Mouse (Mus musculus) neutrophil, adult 5-6 weeks (primary cell): ENCODE measurements around the gene Klhl20. TPM values are rescaled to one million over a fixed set of nuclear protein-coding genes. Genes with fewer than 3 reads are reported as not detected.

Experiments used
- ATAC-seq: fragments of 151-379, 151-347 bp; 2 replicates; pipeline ENCODE4 v1.8.0; 2017; ENCODE audit warnings: mild to moderate bottlenecking, moderate TSS enrichment; ENCODE audit not compliant: insufficient number of reproducible peaks, poor library complexity, low FRiP score, severe bottlenecking; ENCODE audit errors: extremely low read depth
- total RNA-seq: library from RNA; stranded (forward); fragments of 200-1000 nt; gene quantifications from 2 replicates; pipeline ENCODE4 v1.2.3, GENCODE M21; 2017

Gene Klhl20
- total RNA-seq, 1 experiment from 2014 or later = 32.0 TPM

DNA sequence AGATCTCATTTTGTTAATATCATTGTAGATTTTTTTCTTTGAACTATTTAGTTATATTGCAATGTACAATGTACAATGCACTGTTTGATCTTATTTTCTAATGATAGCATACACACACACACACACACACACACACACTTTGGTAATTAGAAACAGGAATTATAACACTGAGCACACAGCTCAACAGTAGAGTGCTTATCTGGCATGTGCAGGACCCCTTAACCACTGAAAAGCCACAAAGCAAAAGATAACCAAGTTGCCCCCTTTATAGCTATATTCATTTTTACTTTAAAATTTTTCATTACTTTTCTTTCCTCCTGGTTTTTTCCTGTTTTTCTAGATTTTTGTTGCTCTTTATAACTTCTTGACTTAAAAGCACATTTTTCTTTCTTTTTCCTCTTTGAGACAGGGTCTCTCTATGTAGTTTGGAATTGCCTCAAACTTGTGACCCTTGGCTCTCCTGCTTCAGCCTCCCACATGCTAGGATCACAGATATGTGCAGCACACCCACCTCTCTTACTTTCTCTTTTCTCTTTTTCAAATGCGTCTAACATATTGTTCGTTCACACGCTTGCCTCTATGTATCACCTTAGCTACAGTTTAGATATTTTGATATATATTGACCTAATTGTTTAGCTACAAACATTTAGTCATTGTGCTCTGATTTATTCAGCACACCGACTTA lies 31.4 kb downstream of the Klhl20 start:
- ATAC-seq = no peak

DNA sequence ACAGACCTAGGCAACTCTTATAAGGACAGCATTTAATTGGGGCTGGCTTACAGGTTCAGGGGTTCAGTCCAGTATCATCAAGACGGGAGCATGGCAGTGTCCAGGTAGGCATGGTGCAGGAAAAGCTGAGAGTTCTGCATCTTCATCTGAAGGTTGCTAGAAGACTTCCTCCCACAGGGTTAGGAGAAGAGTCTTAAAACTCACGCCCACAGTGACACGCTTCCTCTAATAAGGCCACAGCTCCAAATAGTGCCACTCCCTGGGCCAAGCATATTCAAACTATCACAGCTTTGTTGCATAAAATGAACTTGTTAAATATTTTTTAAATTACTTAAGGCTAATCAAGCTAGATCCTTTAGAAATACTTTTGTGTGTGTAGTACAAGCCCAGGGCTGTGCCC lies 54.1 kb downstream of the Klhl20 start:
- ATAC-seq = no peak

GRCm38 (mm10) chr1:161076238-161076637 lies 55.1 kb downstream of the Klhl20 start:
- 0 out of 2 replicates have a peak, but pooled peaks have one; percentile 26 for ATAC-seq

GRCm38 (mm10) chr1:161071272-161071620 lies 60.1 kb downstream of the Klhl20 start:
- no peak for ATAC-seq

- peak; percentile 96 for ATAC-seq
Observed at GRCm38 (mm10) chr1:161070352-161071271, 60.7 kb downstream of the Klhl20 start, which contains the start of the genes Dars2 and Cenpl. Gene Dars2, minus strand, starts transcription at chr1:161070658. Gene Cenpl, plus strand, starts transcription at chr1:161070713.

GRCm38 (mm10) chr1:161063351-161063750 lies 68.0 kb downstream of the Klhl20 start:
- ATAC-seq = no peak

DNA sequence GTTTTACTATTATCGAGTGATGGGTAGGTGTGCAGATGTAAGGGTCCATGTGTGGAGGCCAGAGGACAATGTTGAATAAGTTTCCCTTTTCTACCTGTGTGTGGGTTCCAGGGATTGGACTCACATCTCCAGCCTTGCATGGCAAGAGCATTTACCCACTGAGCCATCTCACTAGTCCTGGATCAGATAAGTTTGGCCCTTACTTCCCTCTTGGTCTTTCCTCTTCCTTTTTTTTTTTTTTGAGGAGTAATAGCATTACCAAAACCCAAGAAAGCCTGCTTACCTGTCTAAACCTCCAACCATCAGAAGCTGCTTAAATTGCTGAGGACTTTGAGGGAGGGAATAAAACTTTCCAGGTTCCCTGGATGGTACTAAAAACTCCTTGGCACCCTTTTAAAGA lies 74.1 kb downstream of the Klhl20 start:
- no peak for ATAC-seq

DNA sequence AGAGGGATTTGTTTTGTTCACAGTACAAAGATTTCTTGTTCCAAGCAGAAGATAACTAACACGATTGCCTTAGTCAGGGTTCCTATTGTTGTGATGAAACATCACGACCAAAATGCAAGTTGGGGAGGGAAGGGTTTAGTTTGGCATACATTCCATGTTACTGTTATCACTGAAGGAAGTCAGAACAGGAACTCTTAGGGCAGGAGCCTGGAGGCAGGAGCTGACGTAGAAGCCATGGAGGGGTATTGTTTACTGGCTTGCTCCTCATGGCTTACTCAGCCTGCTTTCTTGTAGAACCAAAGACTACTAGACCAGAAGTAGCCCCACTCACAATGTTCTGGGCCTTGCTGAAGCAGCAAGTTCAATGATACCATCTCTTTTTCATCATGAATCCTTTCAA lies 84.3 kb downstream of the Klhl20 start:
- ATAC-seq = no peak

DNA sequence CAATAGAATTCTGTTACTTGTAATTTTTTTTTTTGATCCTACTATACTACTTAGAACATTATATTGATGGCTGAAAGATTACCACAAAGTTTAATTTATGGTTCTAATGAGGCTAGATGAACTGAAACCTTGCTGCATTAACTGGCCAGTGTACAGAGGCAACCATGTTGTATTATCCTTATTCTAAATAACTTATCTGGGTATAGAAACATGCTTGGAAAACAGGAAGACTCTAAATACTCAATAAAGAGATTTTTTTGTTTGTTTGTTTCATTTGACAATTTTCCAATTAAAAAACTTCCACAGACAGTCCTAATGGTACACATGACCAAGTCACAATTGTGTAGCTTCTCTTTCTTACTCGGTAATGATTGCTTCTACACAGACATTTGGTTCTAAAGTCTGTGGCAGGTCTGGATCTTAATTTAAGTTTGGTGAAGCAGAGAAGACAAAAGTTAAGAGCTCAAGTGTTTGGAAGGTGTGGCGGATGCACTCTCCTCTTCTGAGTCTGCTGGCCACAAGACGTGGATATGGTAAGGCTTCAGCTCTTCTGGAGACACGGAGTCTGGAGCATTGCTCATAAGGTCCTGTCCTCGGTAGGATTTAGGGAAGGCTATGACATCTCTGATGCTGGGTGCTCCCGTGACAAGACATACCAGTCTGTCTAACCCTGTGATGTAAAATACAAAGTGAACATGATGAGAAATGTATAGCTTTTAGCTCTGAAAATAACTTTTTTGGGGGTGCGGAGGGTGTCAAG lies 89.9 kb downstream of the Klhl20 start:
- no peak for ATAC-seq

GRCm38 (mm10) chr1:161040855-161041254 lies 90.5 kb downstream of the Klhl20 start:
- no peak for ATAC-seq

DNA sequence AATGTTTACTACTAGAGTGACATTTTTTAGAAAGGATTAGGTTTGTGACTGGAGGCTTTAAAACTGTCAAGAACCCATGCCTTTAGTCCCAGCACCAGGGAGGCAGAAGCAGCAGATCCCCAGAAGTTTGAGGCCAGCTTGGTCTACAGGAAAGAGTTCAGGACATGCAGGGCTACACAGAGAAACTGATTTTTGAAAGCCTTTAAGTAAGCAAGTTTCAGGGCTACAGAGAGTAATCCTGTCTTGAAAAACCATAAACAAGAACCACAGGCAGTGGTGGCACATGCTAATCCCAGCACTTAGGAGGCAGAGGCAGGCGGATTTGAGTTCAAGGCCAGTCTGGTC lies 90.9 kb downstream of the Klhl20 start:
- no peak for ATAC-seq

DNA sequence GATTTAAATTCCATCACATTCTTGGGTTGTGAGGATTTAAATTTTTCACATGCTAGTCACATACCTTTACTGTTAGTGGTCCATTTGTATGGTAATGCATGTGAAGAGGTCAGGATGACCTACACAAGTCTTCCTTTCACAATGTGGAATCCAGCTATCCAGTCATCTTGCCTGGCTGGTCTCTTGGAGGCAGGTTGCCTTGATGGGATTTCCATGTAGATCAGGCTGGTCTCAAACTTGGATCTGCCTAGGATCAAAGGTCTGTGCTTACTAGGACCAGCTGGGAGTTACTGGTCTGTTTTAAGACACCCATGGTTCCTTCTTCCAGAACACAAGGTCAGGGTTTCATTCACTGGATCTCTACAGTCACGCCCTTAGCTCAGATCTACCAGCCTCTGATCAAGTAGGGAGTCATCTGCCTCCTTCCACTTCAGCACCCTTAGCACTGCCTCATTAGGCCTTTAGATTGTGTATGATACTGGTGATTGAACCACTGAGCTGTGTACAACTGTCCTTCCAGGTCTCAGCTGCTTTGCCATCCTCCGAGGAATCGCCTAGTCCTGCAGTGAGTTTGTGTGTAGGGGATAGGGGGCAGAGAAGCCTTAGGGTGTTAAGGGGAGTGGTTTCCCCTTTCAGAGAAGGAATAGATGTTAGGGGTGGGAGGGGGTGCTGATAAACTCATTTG lies 91.4 kb downstream of the Klhl20 start:
- no peak for ATAC-seq

DNA sequence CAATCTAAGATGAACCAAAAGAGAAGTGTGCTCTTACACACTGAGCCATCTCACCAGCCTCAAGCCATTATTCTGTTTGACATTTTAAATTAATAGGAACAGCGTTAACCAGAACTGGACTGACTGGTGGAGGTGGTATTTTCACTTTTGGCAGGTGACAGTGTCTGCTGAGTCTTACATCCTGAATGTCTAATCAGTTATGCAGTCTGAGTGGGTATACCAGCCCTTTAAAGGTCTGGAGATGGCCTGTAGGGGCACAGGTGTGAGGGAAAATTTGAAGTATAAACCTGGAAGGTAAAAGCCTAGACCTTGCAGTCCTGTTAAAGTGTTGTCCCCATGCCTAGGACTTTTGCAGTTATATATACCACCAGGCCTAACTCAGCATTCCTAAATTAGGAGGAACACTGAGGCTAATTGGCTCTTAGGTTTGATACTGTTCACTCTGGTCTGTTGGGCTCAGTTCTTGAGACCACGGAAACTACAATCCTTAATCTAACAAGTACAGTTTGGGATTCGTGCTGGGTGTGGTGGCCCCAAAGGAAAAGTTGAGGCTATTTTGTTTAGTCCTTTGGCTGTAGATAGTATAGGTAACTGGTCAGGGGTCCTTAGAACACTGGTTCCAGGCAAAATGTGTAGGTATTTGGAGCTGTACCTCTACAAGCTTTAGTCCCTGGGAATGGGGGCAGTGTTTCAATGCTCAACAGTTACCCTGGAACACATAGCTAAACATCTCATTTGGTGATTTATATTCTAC lies 92.2 kb downstream of the Klhl20 start:
- no peak for ATAC-seq

Other genes with a start within 250 kb of the Klhl20 start
- 43.5 and 49.2 TPM in 2 replicates for gene Rc3h1, start 225.1 kb downstream of the Klhl20 start, total RNA-seq
- gene Serpinc1, start 152.9 kb downstream of the Klhl20 start, total RNA-seq = 2.8 and 4.7 TPM in 2 replicates
- 31.7 and 32.7 TPM in 2 replicates for gene Zbtb37, start 96.7 kb downstream of the Klhl20 start, total RNA-seq
- 10.2 and 11.5 TPM in 2 replicates for gene Dars2, start 60.9 kb downstream of the Klhl20 start, total RNA-seq
- gene Cenpl, start 60.8 kb downstream of the Klhl20 start, total RNA-seq = 4.2 and 5.6 TPM in 2 replicates
- not detected in 2 replicates for gene Ankrd45, start 11.2 kb upstream of the Klhl20 start, total RNA-seq
- gene Tex50, start 27.8 kb upstream of the Klhl20 start, total RNA-seq = not detected in 2 replicates
- gene Prdx6, start 119.7 kb upstream of the Klhl20 start, total RNA-seq = 87.8 and 99.7 TPM in 2 replicates